Mouse (Mus musculus) layer of hippocampus, postnatal 14 days (tissue): ENCODE measurements around the gene Rars. TPM values are rescaled to one million over a fixed set of nuclear protein-coding genes. Genes with fewer than 3 reads are reported as not detected.
A peak's percentile ranks its signal among the peaks of the same experiment; 100 is the strongest.

Experiments
- DNase-seq, 2 experiments: peaks; one replicate each; pipeline ENCODE4 v3.0.0; 2021 to 2022; ENCODE audit warnings: low spot score in 2 of 2, mixed read lengths in 1 of 2
- microRNA-seq, 2 experiments: library from miRNA; unstranded; fragments of <30 nt; microRNA quantifications; one replicate each; pipeline ENCODE4 v1.2.0; 2021
- total RNA-seq, 2 experiments: library from RNA; stranded (reverse); gene quantifications; 2 replicates each; pipeline ENCODE4 v1.2.3; 2021

The Rars gene
- total RNA-seq, 2 experiments from 2014 or later = 46.1 to 46.2 TPM

DNA sequence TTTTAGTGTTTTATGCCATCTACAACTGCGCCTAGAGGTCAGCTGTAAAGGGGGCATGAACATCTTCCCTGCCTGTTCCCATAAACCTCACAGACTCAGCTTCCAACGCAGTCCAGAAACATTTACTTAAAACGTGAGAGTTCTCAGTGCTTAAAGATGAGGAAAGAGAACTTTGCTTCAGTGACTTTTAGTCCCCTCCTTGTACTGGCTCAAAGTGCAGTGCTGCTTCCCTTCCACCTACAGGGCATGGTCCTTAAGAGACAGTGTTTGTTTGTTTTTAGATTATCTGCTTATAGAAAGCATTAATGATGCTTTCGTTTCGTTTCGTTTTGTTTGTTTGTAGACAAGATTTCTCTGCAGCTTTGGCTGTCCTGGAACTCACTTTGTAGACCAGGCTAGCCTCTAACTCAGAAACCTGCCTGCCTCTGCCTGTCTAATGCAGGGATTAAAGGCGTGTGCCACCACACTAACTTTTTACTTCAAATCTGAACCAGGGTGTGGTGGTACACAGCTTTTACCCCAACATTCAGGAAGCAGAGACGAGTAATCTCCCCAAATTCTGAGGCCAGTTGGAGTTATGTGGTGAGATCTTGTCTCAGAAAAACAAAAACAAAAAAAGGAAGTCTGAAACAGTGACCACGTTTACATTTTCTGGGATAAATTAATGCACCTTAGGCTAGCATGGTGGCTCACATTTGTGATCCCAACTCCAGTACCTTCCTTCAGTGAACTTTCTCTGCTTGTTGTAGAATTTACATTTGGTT is 63.4 kb downstream of the Rars start:
- no peak for DNase-seq

DNA sequence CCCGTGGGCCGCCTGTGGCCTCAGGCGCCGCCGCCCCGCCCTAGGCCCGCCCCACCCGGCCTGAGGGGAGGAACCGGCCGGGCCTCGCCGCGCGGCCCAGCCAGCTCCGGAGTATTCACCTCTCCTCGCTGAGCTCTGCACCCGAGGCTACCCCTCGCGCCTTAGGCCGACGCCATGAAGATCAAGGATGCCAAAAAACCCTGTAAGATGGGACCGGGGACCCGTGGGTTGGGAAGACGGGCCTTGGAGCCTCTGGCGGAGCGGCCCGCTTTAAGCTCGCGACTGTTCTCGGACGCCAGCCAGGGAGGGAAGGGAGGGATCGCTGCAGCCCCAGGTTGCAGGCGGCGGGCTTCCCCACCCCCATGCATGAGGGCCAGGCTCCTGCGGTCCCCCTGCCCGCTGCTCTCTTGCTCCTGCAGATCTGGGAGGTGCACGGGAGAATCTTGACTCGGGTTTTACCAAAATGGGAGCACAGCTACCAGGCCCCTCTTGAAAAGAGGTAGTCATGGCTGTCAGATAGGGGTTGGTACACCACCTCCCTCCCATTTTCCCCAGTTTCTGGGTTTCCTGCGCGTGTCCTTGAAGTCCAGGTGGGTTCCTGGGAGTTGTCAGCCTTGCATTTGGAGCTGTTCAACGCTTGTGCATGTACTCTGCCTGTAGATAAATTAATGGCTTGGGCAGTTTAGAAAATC is 64.4 kb downstream of the Rars start:
- peak; percentile 72 to 83 for DNase-seq

DNA sequence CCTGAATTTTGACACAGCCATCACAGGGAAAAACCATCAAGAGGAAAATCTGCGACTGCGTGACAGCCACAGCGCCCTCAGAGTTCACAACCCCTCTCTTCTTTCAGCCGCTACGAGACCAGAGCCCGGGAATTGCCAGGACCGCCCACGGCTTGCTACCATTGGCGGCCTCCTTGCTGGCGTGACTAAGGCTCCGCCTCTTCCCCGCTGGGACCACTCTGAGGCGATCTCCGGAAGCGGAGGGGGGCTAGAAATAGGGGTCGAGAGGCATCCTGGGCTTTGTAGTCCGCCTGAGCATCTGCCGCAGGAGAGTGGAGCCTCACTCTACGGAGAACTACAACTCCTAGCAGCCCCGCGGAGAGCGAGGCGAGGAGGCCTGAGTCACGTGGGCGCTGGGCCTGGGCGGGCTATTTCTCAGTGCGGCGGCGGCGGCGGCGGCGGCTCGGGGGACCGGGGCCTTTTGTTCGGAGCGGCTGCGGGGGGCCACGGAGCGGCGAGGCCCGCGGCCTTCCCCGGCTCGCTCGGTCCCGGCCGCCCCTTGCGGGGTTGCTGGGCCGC is 65.0 kb downstream of the Rars start, which contains the start of gene Pank3:
Gene Pank3, plus strand, starts transcription at position 297 of the 558 bp plus-strand sequence.
- DNase-seq = peak; percentile 93 to 99

DNA sequence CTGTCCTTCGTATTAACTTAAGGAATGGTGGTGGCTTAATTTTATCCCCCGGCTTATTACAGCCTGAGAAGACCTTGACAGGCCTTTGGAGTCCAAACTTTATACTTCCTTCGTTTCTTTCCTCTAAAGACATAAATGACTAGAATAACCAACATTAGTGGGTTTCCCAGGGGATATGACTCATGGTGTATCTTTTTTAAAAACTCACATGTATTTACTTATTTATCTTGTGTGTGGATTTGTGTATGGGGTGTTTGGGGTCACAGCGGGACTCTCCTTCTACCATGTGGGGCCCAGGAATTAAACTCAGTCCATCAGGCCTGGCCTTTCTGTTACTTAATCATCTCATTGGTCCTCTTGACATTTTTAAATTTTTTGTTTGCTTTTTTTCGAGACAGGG is 67.5 kb downstream of the Rars start:
- no peak for DNase-seq

DNA sequence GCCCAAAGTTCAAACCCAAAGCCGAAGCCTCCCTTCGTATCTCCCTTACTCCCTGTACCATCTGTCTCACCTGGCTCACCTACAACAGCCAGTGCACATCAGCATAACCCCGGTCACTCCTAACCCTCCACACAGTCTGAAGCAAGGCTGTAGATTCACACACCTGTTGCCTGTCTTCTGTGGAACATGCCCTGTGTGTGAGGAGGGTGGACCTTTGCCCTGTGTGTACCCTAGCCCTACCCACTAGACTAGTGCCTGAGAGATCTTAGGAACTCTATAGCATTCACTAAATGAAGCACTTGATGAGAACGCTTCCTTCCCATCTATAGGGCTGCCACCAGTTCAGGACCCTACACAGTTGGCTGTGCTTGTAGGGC is 73.7 kb downstream of the Rars start:
- no peak for DNase-seq

DNA sequence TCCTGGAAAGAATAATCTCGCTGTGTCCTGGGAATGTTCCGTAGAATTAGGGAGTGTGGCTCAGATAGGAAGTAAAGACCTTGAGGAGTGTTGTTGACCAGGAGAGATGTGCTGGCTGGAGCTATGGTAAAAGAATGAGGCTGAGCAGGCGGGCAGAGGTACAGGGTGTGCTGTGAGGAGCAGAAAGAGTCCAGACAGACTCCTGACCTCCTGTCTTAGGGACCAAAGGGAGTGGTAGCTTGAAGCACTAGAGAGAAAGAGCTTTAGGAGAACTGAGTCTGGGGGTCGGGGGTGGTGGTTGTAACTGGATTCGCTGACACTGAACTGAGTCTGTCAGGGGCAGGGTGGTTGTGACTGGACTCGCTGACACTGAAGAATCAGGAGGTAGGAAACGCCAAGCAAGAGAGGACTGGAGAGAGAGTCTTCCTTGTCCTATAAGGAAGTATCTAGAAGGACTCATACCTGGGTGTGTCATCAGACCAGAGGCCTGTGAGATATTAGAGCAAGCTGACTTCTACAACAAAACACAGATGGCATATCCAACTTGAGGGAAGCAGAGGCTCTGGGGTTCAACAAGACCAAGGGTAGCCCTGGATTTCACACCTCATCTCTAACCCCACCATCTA is 74.2 kb downstream of the Rars start:
- DNase-seq = no peak

Small RNA genes lying within 50 kb of the gene (microRNA-seq; reads per million reads assigned to microRNA genes)
- 2.0 to 11.9 reads per million in 2 experiments for gene Mir103-1

Other genes starting within 250 kb of the Rars start
- gene Pank3, start 65.0 kb downstream of the Rars start, total RNA-seq = 10 to 100 TPM; 56.1 to 56.6 TPM
- 10 to 100 TPM; 47.2 to 49.1 TPM for gene Fbll1, start 35.6 kb downstream of the Rars start, total RNA-seq
- gene Wwc1, start 146.0 kb upstream of the Rars start, total RNA-seq = 100 to 1,000 TPM; 101 to 113 TPM